Mouse (Mus musculus) MN1 (cell line): ENCODE measurements around the gene D230025D16Rik.
"Not testable (repeated sequence)": the region's sequence is repeated elsewhere in the genome, so short reads cannot be mapped to it uniquely, and the experiment has no call there.

Experiments
- DNase-seq: peaks from one replicate; pipeline ENCODE4 v3.0.0-alpha.2; 2016; ENCODE audit warnings: low spot score

Gene D230025D16Rik

GRCm38 (mm10) chr8:105268342-105269074 is 43.6 kb downstream of the D230025D16Rik start:
- DNase-seq: no peak

DNA sequence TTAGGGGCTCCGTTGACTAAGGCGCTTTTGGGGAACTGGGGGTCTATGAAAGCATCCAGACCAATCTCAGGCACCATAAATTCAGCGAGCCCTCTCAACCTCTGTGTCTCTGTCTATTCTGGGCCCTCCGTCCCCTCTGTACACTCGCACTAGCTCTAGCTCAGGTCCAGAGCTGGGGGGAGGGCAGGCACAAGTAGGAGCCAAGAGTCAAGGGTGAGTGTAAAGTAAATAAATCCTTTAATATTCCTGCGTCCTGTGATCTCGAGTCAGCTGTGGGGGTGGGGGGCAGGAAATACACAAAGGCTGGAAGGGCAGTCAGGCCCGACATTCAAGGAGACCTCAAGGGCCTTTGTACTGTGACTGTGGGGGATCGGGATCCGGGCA is 44.1 kb downstream of the D230025D16Rik start:
- DNase-seq: no peak

DNA sequence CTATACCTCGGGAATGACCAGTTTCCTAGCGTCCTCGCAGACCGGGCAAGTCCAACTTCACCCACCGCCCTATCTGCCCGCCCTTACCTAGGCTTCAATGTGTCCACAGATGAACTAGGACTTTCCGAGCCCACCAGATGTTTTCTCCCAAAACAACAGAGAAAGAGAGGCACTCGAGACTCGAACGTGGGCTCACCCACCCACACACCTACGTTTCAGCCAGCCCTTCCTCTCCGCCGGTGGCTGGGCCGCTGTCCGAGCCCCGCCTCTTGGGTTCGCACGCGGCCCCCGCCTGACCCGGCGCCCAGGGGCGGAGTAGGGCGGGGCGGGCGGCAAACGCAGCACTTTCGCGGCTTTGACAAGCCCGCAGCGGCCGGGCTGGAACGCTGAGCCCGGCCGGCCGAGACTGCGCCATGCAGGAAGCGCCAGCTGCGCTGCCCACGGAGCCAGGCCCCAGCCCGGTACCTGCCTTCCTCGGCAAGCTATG is 44.6 kb downstream of the D230025D16Rik start, which contains the start of gene Hsf4:
Gene Hsf4, plus strand, starts transcription at position 341 of the 487 bp plus-strand sequence.
- no peak for DNase-seq

GRCm38 (mm10) chr8:105270101-105270915 is 45.4 kb downstream of the D230025D16Rik start:
- no peak for DNase-seq

DNA sequence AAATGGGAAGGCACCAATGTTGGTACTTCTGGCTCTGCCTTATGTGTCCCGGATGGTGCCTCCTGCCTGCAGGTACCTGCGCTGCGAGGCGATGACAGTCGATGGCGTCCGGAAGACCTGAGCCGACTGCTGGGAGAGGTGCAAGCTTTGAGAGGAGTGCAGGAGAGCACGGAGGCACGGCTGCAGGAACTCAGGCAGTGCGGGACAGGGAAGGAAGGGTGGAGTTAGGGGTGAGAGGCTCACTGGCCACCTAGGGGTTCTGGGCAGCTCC is 45.9 kb downstream of the D230025D16Rik start:
- no peak for DNase-seq

DNA sequence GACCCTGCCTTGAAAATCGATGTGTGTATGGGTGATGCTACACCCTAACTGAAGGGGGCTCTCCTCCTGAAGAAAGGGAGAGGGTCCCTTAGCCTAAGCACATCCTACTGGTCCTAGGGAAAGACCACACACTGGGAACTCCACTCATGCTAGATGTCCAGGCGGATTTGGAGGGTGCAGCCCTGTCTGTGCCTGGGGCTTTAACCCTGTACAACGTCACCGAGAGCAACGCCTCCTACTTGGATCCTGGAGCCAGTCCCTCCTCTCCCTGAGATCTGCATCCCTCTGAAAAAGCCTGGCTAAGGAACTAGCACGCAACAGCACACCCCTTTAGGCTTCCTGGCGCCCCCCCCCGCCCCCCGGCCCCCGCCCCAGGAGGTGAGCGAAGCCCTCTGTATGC is 50.4 kb downstream of the D230025D16Rik start:
- DNase-seq: peak; percentile 36

GRCm38 (mm10) chr8:105275840-105276239 is 50.9 kb downstream of the D230025D16Rik start, which contains the start of gene Nol3:
Nol3 (plus strand) TSS chr8:105276140.
- peak; percentile 28 for DNase-seq

DNA sequence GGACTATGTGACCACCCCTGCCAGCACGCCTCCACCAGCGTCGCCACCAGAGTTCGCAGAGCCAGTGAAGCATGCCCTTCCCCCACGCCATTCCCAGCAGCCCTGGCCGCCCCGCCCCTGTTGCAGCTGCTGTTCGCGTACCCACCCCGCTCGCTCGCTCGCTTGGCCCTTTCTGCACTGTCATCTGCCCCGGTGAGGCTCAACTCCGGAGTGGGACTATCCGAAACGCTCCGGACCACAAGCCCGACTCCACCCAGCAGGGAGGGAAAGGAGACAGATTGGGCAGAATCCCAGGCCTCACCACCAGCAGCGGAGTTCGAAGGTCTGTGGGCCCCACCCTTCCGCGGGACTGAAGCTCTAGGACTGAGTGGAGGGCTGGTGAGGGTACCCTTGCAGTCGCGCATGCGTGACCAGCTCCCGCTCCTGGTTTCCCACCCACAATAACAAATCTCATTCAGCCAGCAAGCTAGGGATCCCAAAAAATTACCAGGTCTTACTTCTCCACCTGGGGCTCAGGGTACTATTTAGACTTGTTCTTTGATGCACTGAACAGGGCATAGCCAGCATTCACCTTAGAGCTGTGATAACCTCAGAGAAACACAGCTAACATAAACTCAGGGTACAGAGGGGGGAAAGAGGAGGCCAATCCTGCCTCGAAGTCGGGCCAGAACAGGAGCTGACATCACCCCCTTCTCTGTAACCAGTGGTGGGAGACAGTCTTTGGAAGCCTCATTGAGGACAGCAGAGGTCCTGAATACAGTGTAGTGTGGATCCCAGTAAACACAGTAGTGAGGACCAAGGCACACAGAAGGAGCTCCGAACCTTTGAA is 51.6 kb downstream of the D230025D16Rik start:
- DNase-seq: peak; percentile 86

DNA sequence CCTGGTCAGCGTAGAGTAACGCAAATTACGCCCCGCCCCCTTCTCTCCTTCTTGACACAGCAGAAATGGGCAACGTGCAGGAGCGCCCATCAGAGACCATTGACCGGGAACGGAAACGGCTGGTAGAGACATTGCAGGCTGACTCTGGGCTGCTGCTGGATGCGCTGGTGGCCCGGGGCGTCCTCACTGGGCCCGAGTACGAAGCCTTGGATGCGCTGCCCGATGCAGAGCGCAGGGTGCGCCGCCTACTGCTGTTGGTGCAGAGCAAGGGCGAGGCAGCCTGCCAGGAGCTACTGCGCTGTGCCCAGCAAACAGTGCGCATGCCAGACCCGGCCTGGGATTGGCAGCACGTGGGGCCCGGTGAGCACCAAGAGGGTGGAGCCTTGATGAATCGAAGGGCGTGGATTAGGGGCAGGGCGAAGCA is 54.0 kb downstream of the D230025D16Rik start:
- no peak for DNase-seq

- no peak for DNase-seq
Observed at GRCm38 (mm10) chr8:105280567-105280966, 55.6 kb downstream of the D230025D16Rik start.

GRCm38 (mm10) chr8:105281821-105282220 is 56.9 kb downstream of the D230025D16Rik start:
- DNase-seq: no peak

DNA sequence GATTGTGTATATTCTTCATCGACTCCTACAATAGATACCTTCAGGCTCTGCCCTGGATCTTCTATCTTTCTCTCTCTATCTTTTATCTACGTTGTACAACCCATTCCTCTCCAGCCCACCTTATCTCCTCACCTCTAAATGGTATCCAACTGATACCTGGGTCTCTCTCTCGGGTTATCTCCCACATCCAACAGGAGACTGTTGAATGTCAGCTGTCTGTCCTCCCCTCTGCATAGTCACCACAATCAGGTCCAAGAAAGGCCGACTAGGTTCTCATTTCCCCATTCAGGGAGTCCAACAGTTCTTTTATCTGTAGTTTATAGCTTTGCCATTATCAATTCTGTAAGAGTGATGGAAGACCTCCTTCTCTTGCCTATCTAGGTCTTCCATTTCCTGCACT is 57.3 kb downstream of the D230025D16Rik start:
- no peak for DNase-seq

DNA sequence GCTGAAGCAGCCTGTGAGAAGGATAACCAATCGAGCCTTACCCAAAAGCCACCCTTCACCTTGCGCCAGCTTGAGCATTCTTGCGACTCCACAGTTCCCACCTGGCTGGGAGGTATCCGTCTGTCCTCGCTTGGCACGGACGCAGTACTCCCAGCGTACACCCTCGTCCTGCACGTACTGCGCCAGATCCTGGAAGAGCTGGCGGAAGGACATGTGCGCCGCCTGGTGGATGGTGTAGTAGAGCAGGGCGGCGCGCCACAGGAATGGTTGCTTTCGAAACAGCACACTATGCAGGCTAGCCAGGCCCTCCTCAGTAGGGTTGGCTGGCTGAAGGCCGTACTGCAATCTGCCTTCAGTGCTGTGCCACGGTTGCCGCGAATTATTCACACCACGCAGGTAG is 58.1 kb downstream of the D230025D16Rik start:
- DNase-seq: no peak

- no peak for DNase-seq
Observed at GRCm38 (mm10) chr8:105285514-105285913, 60.6 kb downstream of the D230025D16Rik start.

GRCm38 (mm10) chr8:105286907-105287306 is 62.0 kb downstream of the D230025D16Rik start:
- no peak for DNase-seq

- DNase-seq: peak; percentile 36
Observed at GRCm38 (mm10) chr8:105288231-105288630, 63.3 kb downstream of the D230025D16Rik start.

DNA sequence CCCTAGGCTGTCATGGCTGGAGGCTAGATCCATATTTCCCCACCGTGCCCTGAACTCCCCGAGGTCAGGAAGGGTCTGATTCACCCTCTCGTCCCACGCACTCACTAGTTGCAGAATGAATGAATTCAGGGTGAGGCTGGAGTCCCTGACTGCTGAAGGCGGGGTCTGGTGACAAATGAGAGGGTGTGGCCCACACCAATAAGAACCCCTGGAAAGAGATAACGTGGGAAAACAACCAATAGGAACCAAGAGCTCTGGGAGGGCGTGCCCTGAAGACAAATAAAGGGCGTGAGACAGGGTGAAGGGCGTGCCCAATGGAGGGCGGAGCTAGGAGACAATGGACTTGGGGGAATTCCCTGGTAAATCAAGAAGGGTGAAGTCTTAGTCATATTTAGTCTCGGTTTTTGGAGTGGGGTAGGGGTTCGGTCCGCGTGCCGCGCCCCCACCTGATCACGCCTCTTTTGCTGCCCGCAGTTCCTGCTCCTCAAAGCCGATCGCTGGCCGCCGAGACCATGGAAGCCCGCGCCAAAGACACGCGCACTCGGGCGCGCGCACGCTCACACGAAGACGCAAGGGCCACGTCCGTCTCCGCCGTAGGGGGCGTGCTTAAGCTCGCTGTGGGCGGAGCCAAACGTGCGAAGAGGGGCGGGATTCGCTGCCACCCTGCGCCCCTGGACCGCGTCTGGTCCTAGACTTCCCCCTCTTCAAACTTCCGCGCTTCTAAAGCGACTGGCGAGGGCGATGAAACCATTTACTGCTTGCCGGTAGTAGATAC is 64.2 kb downstream of the D230025D16Rik start:
- DNase-seq: peak; percentile 97

DNA sequence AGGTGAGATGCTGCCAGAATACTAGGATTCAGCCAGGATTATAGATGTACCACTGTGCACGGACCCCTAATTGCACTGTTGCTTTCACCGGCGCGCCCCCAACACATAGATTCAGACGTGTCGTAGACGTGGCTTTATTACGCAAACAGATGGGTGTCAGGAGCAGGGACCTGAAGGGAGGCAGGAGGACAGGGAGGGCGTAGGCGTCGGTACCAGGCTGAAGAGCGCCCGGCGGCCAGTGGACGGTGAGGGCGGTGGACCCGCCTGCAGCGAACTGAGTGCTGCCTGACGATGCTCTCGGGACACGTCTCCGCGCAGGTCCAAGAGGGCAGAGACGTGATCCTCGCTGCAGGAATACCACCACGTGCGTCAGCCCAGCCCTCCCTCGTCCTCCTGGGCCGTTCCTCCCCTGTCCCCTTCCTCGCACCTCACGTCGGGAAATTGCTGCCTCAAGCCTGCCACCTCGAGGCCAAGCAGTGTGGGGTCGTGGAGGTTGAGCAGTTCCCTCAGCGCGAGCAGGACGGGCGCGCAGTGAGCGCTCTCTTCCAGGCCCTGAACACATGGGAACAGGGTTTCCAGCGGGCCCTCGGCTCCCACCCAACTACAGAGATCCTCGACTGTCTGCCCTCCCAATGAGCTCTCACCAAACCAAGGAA is 65.0 kb downstream of the D230025D16Rik start, which contains the start of gene 4931428F04Rik:
Gene 4931428F04Rik, minus strand, starts transcription at position 60 of the 656 bp plus-strand sequence.
- DNase-seq: peak; percentile 73

DNA sequence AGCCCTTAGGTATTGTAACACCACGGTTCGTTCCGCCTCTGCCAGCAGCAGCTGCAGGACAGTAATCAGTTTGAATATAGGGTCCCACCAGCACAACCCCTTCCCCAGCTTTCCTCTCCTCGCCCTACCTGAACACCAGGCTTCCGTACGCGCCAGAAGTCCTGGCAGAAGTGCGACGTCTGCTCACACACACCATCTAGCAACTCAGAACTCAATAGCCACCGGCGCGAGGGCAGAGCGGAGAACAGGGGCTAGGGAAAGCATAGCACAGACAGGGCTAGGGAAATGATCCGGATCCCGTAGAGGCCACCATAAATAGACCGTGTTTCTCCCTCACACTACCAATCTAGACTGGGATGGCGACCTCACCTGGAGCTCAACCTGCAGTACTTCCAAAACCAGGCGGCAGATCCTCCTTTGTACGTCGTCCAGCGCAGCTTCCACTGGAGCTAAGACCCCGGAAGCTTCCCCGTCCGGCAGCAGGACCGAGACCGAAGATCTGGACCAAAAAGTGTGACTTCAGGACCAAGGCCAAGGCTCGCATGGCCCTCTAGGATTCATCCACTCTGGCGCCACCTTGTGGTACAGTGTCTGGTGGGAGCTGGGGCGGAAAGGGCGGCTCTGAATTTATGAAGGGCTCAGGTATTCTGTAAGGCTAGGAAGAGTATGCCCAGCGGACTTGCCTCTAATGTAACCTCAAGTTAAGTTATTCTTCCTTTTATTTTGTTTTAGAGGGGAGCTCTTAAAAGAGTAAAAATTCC is 65.8 kb downstream of the D230025D16Rik start:
- DNase-seq: peak; percentile 72

GRCm38 (mm10) chr8:105291364-105291763 is 66.4 kb downstream of the D230025D16Rik start:
- not testable (repeated sequence) for DNase-seq
